Mouse (Mus musculus) left cerebral cortex, postnatal 14 days (tissue): ENCODE measurements around the gene Dxo. TPM values are rescaled to one million over a fixed set of nuclear protein-coding genes. Genes with fewer than 3 reads are reported as not detected.
"Not testable (repeated sequence)": the region's sequence is repeated elsewhere in the genome, so short reads cannot be mapped to it uniquely, and the experiment has no call there.

ENCODE experiments used
- DNase-seq, 2 experiments: peaks; one replicate each; pipeline ENCODE4 v3.0.0; 2021 to 2022; ENCODE audit warnings: low spot score in 2 of 2, mixed read lengths in 1 of 2
- intact Hi-C: fragments of 180-260 bp; cut with DNase I; formaldehyde crosslinking; loops from one replicate; pipeline ENCODE4 v1.15.1; 2025
- total RNA-seq, 2 experiments: library from RNA; stranded (reverse); gene quantifications; 2 replicates each; pipeline ENCODE4 v1.2.3; 2021

Dxo gene
- total RNA-seq, 2 experiments from 2014 or later: 33.5 to 35.8 TPM

- intact Hi-C loops: loop anchor here (5.0 kb wide), 1 partner anchor 79 kb away; no protein-coding TSS in a partner anchor
Measured at GRCm38 (mm10) chr17:34811275-34811674, 25.5 kb upstream of the Dxo start.

GRCm38 (mm10) chr17:34813747-34814146, 23.1 kb upstream of the Dxo start:
- peak; percentile 32 to 49 for DNase-seq
- intact Hi-C loops: loop anchor here (5.0 kb wide), 1 partner anchor 81 kb away; no protein-coding TSS in a partner anchor

More at GRCm38 (mm10) chr17:34811275-34811674, 25.5 kb upstream of the Dxo start:
- no peak for DNase-seq

- intact Hi-C loops: loop anchor here (5.0 kb wide), 1 partner anchor 83 kb away; no protein-coding TSS in a partner anchor
- DNase-seq: no peak
Measured at GRCm38 (mm10) chr17:34814818-34815370, 21.9 kb upstream of the Dxo start.

- intact Hi-C loops: not testable (repeated sequence)
Measured at GRCm38 (mm10) chr17:34830776-34831175, 6.0 kb upstream of the Dxo start.

GRCm38 (mm10) chr17:34836155-34836855, 514 bp upstream of the Dxo start:
- intact Hi-C loops: loop anchor here (2.0 to 5.0 kb wide), 2 partner anchors 14 to 184 kb away; partner anchors contain the start of genes Nelfe and Skiv2l

More at GRCm38 (mm10) chr17:34830776-34831175, 6.0 kb upstream of the Dxo start:
- not testable (repeated sequence) for DNase-seq

GRCm38 (mm10) chr17:34837464-34838324, 875 bp downstream of the Dxo start:
- intact Hi-C loops: loop anchor here (2.0 to 5.0 kb wide), 2 partner anchors 13 to 185 kb away; partner anchors contain the start of genes Nelfe and Skiv2l
- DNase-seq: peak in 1 of 2 experiments; percentile 14

More at GRCm38 (mm10) chr17:34836155-34836855, 514 bp upstream of the Dxo start:
- no peak for DNase-seq

GRCm38 (mm10) chr17:34838785-34839184, 2.0 kb downstream of the Dxo start:
- no peak for DNase-seq
- intact Hi-C loops: loop anchor here (5.0 kb wide), 1 partner anchor 186 kb away; no protein-coding TSS in a partner anchor

GRCm38 (mm10) chr17:34840736-34841307, 4.0 kb downstream of the Dxo start:
- intact Hi-C loops: no loop called here

GRCm38 (mm10) chr17:34844884-34845283, 8.1 kb downstream of the Dxo start:
- no peak for DNase-seq
- intact Hi-C loops: no loop called here

More at GRCm38 (mm10) chr17:34840736-34841307, 4.0 kb downstream of the Dxo start:
- DNase-seq: no peak

GRCm38 (mm10) chr17:34847192-34847591, 10.4 kb downstream of the Dxo start:
- intact Hi-C loops: no loop called here

GRCm38 (mm10) chr17:34847615-34848014, 10.8 kb downstream of the Dxo start:
- no peak for DNase-seq
- intact Hi-C loops: no loop called here

More at GRCm38 (mm10) chr17:34847192-34847591, 10.4 kb downstream of the Dxo start:
- no peak for DNase-seq

GRCm38 (mm10) chr17:34849722-34850516, 13.1 kb downstream of the Dxo start, which contains the start of the genes Skiv2l and Nelfe:
Gene Skiv2l (minus strand): TSS chr17:34850210.
Gene Nelfe (plus strand): TSS chr17:34850391.
- DNase-seq: peak; percentile 98
- intact Hi-C loops: loop anchor here (2.0 to 5.0 kb wide), 3 partner anchors 13 to 132 kb away; partner anchors contain the start of genes Dxo, Lsm2 and Stk19

GRCm38 (mm10) chr17:34850517-34851125, 13.8 kb downstream of the Dxo start:
- intact Hi-C loops: loop anchor here (2.0 to 5.0 kb wide), 3 partner anchors 14 to 132 kb away; partner anchors contain the start of genes Dxo, Lsm2 and Stk19
- no peak for DNase-seq

- no peak for DNase-seq
- intact Hi-C loops: loop anchor here (5.0 kb wide), 2 partner anchors 94 to 129 kb away; partner anchors contain the start of gene Lsm2
Measured at GRCm38 (mm10) chr17:34853511-34853910, 16.7 kb downstream of the Dxo start.

- intact Hi-C loops: loop anchor here (5.0 kb wide), 4 partner anchors 43 to 128 kb away; partner anchors contain the start of genes C2, Ehmt2, Lsm2 and Slc44a4
- no peak for DNase-seq
Measured at GRCm38 (mm10) chr17:34854761-34855160, 17.9 kb downstream of the Dxo start.

- DNase-seq: peak; percentile 26 to 35
- intact Hi-C loops: loop anchor here (5.0 kb wide), 2 partner anchors 41 to 56 kb away; partner anchors contain the start of genes C2, Ehmt2 and Slc44a4
Measured at GRCm38 (mm10) chr17:34855825-34856224, 19.0 kb downstream of the Dxo start.

GRCm38 (mm10) chr17:34858670-34859069, 21.9 kb downstream of the Dxo start:
- no peak for DNase-seq
- intact Hi-C loops: loop anchor here (5.0 kb wide), 2 partner anchors 39 to 54 kb away; partner anchors contain the start of genes C2, Ehmt2 and Slc44a4
